Mouse (Mus musculus): ENCODE measurements around the gene Pgbd5.
"Not testable (repeated sequence)": the region's sequence is repeated elsewhere in the genome, so short reads cannot be mapped to it uniquely, and the experiment has no call there.

The Pgbd5 gene

DNA sequence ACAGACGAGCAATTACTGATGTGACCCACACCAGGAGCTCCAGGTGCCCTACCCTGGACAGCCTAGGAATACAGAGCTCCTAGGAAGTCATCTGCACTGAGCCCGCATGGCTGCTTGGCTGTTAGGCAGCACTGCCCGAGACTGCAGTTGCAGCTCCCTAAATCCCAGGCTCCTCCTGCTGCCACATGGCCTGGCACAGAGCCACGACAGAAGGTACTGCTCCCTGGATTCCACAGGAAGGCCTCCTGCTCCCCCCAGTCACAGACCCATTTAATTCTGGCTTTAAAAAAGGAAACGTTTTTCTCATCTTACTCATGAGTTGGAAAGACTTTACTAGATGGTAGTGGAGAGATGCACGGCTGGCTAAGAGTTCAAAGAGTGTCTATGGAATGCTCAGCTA is 10.0 kb downstream of the Pgbd5 start:
- DNase-seq (ENCODE audit: low spot score), result no peak

DNA sequence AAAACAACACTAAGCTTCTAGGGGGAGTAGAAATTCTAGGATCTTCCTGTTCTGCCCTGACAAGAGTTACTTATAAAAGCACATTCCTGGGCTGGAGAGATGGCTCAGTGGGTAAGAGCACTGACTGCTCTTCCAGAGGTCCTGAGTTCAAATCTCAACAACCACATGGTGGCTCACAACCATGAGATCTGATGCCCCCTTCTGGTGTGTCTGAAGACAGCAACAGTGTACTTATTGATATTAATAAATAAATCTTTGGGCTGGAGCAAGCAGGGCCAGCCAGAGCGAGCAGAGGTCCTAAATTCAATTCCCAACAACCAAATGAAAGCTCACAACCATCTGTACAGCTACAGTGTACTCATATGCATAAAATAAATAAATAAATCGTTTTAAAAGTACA is 10.7 kb downstream of the Pgbd5 start:
- not testable (repeated sequence) for DNase-seq (ENCODE audit: low spot score)

DNA sequence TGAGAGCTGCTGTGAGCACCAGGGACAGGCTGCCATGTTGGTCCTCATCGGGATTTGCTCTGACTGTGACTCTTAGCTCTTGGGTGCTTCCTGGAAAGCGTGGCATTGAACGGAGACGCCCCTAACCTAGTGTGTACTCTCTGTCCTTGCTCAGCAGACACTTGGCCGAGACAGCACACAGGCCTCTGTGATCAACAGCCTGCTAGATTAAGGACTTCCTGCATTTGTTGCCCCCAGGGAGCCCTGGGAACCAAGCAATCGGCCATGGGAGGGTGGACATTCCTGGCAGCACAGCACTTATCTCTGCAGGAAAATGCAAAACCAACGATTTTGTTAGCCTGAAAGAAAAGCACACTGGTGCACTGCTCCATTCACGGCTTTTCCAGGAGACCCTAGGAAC is 18.0 kb downstream of the Pgbd5 start:
- DNase-seq (ENCODE audit: low spot score), result no peak

DNA sequence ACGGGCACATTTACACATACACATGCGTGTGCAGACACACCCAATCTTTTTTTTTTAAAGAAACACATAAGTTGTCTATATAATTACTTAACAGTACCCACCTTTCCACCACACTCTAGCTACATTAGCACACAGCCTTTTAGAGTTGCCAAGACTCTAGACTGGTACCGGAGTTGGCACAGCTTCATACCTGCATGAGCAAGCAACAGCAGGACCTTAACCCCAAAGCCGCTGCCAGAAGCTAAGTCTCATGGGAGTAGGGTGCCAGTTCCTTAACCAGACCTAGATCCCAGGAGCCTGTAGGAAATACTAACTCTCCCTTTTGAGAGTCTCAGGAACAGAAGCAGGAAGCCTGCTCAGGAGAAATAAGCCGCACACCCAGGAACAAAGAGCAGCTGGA is 20.5 kb downstream of the Pgbd5 start:
- no peak for DNase-seq (ENCODE audit: low spot score)

DNA sequence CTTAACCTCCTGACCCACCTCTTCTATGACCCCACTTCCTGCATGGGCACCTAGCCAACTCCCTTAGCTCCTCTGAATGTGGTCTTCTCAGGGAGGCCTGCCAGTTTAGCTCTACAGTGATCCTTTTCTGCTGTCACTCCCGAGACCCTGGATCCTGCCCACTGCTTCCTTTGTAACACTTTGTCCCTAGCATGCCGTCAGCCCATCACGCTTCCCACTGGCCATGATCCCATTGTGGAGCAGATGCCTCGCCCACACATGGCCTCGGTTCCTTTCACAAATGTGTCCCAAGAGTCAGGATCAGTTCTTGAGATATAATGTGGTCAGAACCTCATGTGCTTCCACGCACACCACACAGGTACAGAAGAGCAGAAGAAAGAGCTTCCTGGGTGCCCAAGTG is 21.3 kb downstream of the Pgbd5 start:
- DNase-seq (ENCODE audit: low spot score), result no peak

DNA sequence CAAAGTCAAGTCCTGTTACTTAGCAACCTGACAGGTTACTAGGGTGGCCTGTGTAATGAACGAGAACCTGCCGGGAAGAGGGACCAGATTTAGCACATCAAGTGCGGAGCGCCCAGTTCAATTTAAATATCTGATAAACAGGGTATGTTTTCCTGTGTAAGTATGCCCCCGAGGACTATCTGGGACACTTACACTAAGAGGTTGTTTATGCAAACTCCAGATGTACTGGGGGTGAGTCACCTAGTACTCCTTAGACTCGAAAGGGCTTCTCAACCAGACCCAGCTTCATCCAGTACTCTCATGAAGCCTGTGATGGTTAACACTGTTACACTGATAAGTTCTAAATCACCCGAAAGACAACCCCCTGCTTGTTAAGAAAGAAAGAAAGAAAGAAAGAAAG is 22.8 kb downstream of the Pgbd5 start:
- DNase-seq (ENCODE audit: low spot score), result no peak

DNA sequence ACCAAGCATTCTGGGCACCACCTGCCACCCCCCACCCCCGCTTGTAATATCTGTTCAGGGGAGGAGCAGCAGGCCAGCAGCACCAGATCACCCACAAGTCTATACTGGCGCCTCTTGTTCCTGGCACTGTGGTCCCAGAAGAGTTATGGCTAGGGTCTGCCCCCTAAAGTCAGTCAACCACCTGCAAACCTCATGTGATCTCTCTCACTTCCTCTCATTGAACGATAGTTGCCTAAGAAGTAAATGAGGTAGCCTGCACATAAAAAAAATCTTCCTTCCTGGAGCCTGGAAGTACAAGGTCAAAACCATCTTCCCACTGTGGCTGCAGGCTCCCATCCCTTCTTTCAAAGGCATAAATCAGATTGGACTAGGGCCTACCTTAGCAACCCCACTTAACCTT is 23.7 kb downstream of the Pgbd5 start:
- DNase-seq (ENCODE audit: low spot score), result no peak

DNA sequence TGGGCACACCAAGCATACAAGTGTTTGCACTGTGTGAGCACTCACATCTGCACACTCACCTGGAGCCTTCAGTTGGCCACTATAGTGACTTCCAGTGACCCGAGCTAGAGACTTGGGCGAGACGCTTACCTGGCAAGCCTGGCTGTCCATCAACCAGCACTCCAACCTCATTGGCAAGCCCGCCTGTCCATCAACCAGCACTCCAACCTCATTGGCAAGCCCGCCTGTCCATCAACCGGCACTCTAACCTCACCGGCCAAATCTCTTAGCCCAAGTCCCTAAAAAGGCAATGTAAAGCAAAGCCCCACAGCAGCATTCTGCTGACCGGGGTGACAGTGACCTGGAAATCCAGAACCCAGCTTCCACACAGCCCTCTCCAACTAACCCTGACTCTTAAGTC is 24.5 kb downstream of the Pgbd5 start:
- no peak for DNase-seq (ENCODE audit: low spot score)

DNA sequence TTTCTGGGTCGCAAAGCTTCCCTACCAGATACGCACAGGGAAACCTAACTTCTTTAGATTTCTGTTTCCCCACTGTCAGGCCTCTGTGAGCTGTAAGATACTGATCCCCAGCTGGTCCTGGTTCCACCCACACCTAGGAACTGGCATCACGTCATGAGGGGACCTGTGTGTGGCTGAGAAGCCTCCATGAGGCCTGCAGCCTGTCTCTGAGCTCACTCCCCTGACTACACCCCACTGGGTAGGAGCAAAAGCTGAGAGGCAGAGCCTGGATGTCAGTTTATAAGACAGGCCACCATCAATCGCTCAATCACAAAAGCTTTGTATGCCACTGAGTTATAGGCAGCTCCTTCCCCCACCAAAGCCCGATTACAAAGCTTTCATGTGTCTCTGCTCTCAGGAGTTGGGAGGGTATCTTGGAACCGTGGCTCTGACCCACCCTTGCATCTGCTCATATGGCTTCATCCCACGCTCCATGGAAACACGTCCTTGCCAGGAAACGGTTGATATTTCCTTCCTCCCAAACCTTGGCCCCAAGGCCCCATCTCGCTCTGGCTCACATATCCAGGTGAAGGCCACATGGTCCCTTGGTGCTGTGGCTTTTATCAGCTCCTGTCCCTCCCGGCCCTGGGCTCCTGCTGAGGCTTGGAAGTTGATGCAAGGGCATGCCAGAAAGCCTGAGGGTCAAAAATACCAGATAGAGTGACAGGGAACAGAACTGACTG is 26.1 kb downstream of the Pgbd5 start:
- no peak for DNase-seq (ENCODE audit: low spot score)

DNA sequence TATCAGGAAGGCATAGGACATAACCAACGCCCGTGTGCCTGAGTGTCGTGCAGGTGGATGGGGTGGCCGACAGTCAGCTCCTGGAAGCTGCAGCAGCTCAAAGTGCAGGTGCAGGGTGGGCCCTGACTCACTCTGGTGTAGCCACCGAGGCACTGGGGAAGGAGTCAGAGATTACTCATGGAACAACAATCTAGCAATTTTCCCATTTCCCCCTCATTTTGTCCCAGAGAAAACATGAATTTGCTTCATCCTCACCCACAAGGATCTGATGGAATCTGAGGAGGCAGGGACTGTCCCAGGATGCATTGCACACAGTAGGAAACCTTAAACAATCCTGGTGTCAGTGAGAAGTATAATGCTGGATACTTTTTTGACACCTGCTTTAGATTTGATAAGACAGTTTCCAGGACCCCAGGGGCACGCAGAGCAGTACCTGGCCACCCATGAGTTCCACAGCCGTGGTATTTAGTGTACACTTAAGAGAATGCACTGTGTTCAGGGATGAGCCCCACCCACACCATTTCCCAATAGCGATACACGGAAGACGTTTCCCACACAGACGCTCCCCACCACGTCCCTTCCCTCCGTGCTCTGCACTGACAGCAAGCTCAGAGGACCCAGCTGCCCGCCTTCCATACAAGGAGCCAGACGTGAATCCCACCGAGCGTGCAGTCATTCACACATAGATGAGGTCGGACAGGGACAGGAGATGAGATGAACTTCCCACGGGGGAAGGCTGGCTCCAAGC is 26.8 kb downstream of the Pgbd5 start:
- no peak for DNase-seq (ENCODE audit: low spot score)

DNA sequence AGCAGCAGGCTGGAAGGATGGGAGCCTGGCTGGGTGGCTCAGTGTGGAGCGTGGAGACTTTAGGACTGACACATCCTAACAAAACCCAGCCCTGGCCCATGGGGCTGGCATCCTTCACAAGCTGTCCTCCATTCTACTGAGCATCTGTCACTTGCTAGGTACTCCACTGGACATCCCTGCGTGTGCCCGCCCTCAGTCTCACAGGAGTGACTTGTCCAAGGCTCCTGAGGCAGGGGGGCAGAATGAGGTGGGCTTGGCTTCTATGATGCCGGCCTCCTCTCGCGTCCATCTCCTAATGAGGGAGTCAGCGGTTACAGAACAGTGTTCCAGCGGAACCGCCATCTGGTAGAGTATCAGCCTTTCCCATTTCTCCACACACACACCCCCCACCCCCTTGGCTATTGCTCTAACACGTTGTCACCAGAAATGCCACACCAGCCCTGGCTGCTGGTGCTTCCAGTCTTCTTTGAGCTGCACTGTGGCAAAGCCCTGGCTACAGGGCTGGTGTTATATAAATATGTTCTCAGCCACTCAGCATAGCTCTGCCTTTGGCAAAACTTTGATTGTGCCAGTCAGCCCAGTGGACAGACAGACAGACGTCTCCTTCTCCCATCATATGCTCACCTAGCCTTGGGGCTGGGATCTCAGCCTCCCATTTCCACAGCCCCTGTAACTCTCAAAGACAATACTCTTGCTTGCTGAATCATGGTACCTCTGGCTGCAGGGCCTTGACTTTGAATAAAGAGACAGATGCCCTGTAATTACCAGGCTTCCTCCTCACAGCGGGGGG is 34.8 kb downstream of the Pgbd5 start:
- no peak for DNase-seq (ENCODE audit: low spot score)

DNA sequence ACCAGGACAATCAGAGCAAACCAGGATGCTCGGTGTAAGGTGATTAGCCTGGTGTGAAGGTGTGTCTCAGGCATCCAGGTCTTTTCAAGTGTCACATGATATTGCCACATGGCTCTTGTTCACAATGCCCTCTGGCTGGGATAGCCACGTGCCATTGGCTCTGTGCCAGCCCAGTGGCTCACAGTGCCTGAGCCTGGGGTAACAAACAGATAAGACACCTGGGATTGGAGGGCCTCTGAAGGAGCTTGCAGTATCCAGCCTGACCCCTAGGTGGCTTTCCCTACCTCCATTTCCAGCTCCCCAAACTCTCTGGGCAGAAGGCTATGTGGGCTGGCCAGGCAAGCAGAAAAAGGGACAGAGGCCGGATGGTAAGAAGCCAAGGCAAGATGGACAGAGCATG is 35.6 kb downstream of the Pgbd5 start:
- peak; percentile 22 for DNase-seq (ENCODE audit: low spot score)

DNA sequence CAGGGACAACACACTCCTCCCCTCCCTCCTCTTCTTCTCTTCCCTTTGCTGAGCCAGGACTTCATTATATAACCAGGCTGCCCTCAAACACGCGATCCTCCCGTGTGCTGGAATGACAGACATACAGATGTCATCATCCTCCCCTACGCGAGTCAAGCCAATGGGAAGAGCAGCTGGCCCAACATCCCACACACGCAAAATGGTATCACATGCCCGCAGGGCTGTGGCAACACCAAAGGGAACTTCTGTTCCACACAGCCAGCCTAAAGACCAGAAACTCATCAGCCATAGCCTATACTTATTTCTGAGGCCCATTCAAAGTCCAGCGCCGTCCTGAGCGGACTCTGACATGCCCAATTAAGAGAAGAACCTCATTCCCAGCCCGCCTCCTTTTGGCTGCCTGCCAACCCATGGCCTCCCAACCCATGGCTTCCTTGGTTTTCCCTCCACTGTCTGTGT is 40.0 kb downstream of the Pgbd5 start:
- DNase-seq (ENCODE audit: low spot score), result no peak

DNA sequence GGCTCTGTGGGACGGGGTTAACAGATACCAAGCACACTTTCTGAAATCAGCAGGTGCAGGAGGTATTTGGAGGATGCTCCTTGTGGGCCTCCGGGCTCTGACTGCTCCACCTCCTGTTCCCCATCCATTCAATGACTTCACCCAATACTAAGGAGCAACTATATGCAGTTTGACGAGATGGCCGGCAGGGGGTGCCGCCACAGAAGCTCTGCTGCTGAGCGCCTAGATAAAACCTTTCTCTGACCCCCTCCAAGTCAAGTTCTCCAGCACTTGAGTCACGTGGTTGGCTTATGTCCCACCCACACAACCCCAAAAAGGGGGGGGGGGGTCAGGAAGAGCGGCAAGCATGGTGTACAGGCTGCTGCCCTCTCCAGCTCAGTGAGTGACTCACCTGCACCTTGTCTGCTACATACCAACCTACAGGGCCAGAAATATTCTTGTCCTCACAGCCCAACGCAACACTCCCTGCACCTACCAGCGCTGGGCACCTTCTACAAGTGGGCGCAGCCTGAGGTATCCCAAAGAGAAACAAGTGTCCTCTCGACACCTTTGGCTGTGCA is 40.5 kb downstream of the Pgbd5 start:
- DNase-seq (ENCODE audit: low spot score), result peak; percentile 15

DNA sequence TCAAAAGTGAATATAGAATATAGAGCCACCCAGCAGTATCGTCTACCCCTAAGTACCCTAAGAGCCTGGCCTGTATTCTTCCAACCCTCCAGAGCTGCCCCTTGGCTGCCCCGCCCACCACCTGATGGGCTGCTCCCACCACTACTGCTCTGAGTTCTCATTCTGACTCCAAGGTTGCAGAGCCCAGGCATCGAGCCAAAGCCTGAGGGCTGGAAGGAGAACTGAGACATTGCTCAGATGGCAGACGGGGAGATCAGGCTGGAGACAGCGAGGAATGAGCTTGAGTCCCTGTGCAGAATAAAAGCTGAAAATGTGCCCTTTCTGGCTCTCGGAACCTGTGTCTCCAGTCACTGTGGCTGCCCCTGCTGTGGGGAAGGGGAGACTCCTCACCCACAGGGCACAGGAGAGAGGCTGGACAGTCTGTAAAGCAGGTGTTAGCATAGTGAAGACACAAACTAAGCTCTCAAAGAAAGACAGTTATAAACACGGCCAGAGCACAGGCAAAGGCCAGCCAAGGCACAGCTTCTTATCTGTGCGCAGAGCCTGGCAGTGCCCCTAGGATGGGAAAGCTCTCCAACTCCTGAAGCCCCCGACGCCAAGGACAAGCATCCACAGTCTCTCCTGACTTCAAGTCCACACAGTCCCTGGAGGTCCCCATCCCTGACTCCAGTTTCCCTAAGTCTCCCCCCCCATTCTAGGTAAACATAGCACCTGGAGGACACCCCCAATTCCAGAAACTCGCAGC is 42.0 kb downstream of the Pgbd5 start:
- peak; percentile 34 for DNase-seq (ENCODE audit: low spot score)

DNA sequence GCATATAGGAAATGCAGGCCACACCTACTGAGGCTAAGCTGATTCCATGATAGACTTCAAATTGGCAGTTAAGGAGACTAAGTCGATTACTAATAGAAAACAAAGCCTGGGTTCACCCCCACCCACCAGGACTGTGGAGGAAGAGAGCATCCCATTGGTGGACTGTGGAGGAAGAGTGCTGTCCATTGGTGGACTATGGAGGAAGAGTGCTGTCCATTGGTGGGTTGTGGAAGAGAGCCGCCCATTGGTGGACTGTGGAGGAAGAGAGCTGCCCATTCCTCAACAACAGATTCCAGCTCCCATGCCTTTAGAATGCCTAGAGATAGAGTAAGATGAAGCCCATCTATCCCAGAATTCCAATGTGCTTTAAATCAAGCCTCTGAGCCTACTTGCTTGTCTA is 42.9 kb downstream of the Pgbd5 start:
- DNase-seq (ENCODE audit: low spot score), result no peak

DNA sequence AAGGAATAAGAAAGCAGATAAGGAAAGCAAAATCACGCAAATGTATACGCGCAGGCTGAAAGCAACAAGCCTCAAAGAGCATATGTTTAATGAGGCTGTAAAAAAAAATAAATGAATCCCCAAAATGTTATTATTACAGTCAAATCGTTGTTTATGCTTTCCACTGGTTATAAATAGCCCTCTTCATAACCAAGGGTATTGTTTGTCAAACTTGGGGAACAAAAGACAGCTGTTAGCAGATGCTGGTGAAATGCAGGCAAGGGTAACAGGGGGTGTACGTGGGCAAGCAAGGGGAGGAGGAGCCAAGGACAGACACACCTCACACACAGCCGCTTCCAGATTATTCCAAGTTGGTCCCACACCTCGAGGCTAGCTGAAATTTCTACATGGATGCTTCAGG is 44.1 kb downstream of the Pgbd5 start:
- DNase-seq (ENCODE audit: low spot score), result no peak

DNA sequence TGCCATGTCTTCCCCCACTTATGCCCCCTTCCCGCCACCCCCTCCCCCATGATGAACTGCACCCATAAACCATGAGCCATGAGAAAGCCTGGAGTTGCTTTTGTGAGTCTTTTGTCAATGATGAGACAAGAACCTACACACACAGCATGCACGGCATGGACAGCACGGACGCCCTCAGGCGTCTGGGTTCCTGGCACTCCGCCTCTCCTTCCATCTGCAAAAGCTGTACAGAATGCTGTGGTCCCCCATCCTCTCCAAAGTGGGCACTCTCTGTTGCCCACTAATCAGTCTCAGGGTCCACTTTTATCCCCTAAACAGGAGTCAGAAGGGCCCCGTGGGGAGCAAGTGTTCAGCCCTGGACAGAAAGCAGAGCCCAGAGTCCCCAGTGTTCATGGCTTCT is 44.5 kb downstream of the Pgbd5 start:
- DNase-seq (ENCODE audit: low spot score), result no peak

DNA sequence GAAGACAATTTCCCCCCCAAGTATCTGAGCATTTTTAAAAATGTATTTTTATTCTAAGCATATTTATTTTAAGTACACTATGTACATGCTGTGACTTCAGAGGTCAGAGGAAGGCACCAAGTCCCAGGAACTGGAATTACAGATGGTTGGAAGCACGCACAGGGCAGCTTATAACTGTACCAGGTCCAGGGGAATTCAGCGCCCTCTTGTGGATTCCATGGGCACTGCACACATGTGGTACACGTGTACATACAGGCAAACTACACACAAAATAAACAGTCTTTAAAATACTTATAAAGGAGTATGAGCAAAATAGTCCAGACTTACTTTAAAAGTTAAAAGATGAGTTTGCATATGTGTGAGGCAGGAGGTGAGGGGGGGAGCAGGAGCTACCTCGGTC is 45.5 kb downstream of the Pgbd5 start:
- no peak for DNase-seq (ENCODE audit: low spot score)

DNA sequence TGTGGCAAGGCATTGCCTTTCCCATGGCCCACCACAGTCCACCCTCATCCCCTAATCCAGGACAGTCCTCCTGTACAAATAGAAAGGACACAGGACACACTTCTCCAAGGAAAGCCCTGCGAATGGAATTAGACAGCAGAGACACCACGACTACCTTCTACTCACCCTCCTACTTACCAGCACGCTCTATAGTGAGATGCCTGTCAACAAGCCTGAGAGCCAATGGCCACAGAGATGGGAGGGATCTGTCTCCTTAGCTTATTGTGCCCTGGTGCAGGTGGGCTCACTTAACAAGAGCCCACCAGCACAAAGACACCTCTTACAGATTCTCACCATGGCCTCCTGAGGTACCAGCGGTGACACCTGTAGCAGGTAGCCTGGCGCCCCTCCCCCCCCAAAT is 46.4 kb downstream of the Pgbd5 start:
- DNase-seq (ENCODE audit: low spot score), result no peak

DNA sequence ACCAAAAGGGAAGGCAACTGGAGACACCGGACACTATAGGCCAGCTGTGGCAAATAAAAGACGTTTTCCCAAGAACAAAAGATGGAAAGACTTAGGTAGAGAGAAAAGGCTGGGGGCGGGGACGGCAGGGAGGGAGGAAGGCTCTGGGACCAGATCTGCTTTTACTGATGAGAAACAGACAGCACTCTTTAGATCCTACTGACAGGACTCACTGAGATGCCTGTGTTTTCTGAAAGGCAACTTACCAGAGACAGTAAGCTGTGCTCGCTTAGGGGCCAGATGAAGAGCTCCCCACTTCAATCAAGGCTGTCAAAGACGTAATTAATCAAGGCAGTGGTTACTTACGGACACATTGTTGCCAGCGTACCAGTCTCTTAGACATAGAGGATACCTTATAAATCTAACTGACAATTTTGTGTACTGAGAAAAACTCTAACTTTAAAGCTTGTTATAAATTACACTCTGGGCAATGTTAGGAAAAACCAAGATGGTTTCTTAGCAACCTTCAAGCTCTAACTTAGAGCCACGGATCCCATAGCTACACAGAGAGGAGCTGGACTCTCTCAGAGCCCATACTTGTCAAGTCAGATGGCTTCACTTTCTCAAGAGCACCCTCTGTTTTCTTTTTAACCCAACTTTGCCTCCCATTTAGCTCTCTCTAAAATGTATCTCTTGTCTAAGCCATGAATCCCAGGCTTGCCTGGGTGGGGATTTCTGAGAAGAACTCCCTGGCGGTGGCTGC is 47.0 kb downstream of the Pgbd5 start:
- DNase-seq (ENCODE audit: low spot score), result no peak

Measured in ovary, postnatal 14 days (tissue).